Mouse (Mus musculus): ENCODE data around the gene Vmn2r102. TPM values are rescaled to one million over a fixed set of nuclear protein-coding genes. Genes with fewer than 3 reads are reported as not detected.

Gene Vmn2r102
- not detected in 2 replicates for polyA plus RNA-seq (2015; fragmentation: Nextera tagmentation; extraction: Ambion mirVana)

- Histone ChIP-seq H3K9me3 (peaks cover 4% of the 10 kb centered on the region; the same call in 1 of the 2 replicates), H3K4me1 (replicated peaks) (no peaks in the 10 kb centered on the region), H3K9ac (no peak within 1 kb of the TSS), H3K27me3 (no peaks in the 10 kb centered on the region), H3K4me3 (no peak within 1 kb of the TSS), H3K36me3 (no peaks in the 10 kb centered on the region), H3K27ac (replicated peaks) (no peak within 1 kb of the TSS), H3K4me2 (no peak within 1 kb of the TSS)
- WGBS = 74% methylated on average over 2 of the region's 2 CpGs
- no peak for ATAC-seq (ENCODE audit: low FRiP score, low read depth)
These were observed at the start of gene Vmn2r102 for GRCm38 (mm10) chr17:19660028-19660427. Gene Vmn2r102, plus strand, starts transcription at chr17:19660328.

- no peak overlapping the region for H3K4me2 ChIP-seq
- H3K27me3 ChIP-seq = no peaks in the 10 kb centered on the region
- H3K27ac ChIP-seq (replicated peaks) = no peak overlapping the region
- no peaks in the 10 kb centered on the region for H3K36me3 ChIP-seq
- H3K9ac ChIP-seq = no peak overlapping the region
- peaks cover 24% of the 10 kb centered on the region; the same call in 1 of the 2 replicates for H3K9me3 ChIP-seq
- no peaks in the 10 kb centered on the region for H3K4me1 ChIP-seq (replicated peaks)
- no peak for ATAC-seq (ENCODE audit: low FRiP score, low read depth)
- H3K4me3 ChIP-seq = no peak overlapping the region
- whole genome bisulfite sequencing = 96% methylated on average over 1 of the region's 1 CpGs
These were observed 30.8 kb upstream of the Vmn2r102 start for GRCm38 (mm10) chr17:19629328-19629727.

- Histone ChIP-seq H3K9me3 (peaks cover 4% of the 10 kb centered on the region; the same call in 1 of the 2 replicates), H3K4me1 (replicated peaks) (no peaks in the 10 kb centered on the region), H3K4me2 (no peak overlapping the region), H3K9ac (no peak overlapping the region), H3K27ac (replicated peaks) (no peak overlapping the region), H3K36me3 (no peaks in the 10 kb centered on the region), H3K4me3 (no peak overlapping the region), H3K27me3 (no peaks in the 10 kb centered on the region)
- no peak for ATAC-seq (ENCODE audit: low FRiP score, low read depth)
- 60% methylated on average over 3 of the region's 3 CpGs for WGBS
These were observed 1.7 kb upstream of the Vmn2r102 start for GRCm38 (mm10) chr17:19658447-19658846.

- H3K9me3 ChIP-seq = peaks cover 19% of the 10 kb centered on the region
- H3K36me3 ChIP-seq = no peaks in the 10 kb centered on the region
- no peaks in the 10 kb centered on the region for H3K27me3 ChIP-seq
- H3K4me2 ChIP-seq = no peak overlapping the region
- H3K9ac ChIP-seq = no peak overlapping the region
- no peak overlapping the region for H3K4me3 ChIP-seq
- H3K4me1 ChIP-seq (replicated peaks) = no peaks in the 10 kb centered on the region
- H3K27ac ChIP-seq (replicated peaks) = no peak overlapping the region
- no peak for ATAC-seq (ENCODE audit: low FRiP score, low read depth)
These were observed 31.9 kb downstream of the Vmn2r102 start for GRCm38 (mm10) chr17:19692062-19692461.

Other genes starting within 250 kb of the Vmn2r102 start
- not detected in 2 replicates for gene Vmn2r100, start 155.6 kb upstream of the Vmn2r102 start, polyA plus RNA-seq (2015; fragmentation: Nextera tagmentation; extraction: Ambion mirVana)
- gene Vmn2r101, start 83.1 kb upstream of the Vmn2r102 start, polyA plus RNA-seq (2015; fragmentation: Nextera tagmentation; extraction: Ambion mirVana) = not detected in 2 replicates
- not detected in 2 replicates for gene Vmn2r103, start 113.0 kb downstream of the Vmn2r102 start, polyA plus RNA-seq (2015; fragmentation: Nextera tagmentation; extraction: Ambion mirVana)

All from hindbrain, embryonic 15.5 days (tissue).